Mouse (Mus musculus): ENCODE results near the gene RPS10-NUDT3.

- TF ChIP-seq POLR2A (IDR thresholded peaks at IDR 0.05; ENCODE audit: borderline replicate concordance, extremely low read depth, insufficient read depth, insufficient read length, poor library complexity, severe bottlenecking) (no peak), CTCF (IDR thresholded peaks at IDR 0.05; ENCODE audit: borderline replicate concordance, extremely low read depth, insufficient read depth, insufficient read length) (no peak)
Observed at GRCm38 (mm10) chr17:27636132-27637020, 1.4 kb upstream of the RPS10-NUDT3 start, which contains the start of gene Rps10.
